Mouse (Mus musculus): ENCODE results near the gene Adck1. TPM values are rescaled to one million over a fixed set of nuclear protein-coding genes. Genes with fewer than 3 reads are reported as not detected.
"Not testable (repeated sequence)": the region's sequence is repeated elsewhere in the genome, so short reads cannot be mapped to it uniquely, and the experiment has no call there.

Gene Adck1
- polyA plus RNA-seq, 1 experiment: 9.9 TPM

DNA sequence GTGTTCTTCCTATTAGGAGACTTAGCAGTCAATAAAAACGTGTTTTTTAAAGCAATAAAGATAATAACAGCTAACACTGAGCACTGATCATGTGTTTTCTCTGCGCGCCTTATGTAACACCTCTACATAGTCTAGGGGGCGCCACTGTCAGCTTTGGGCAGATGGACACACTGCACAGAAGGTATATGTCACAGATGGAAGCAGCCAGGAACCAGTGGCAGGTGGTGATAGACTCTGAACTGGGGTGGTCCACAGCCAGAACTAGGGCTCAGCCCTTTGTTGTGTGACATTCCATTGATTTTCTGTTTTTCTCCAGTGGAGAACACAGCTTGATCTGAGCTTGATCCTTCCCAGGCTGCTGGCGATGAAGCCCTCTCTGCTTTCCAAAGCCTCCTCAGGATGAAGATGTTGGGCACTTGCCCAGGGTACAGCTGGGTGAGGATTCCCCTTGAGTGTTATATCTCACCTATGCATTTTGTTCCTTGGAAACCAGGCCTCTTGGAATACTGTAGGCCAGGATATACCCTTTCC, 107.6 kb downstream of the Adck1 start:
- peaks cover 4% of the 10 kb centered on the region for H3K4me1 ChIP-seq (ENCODE audit: control insufficient read depth, insufficient read depth, low read length)
- TF ChIP-seq POLR2A (IDR thresholded peaks at IDR 0.05; ENCODE audit: borderline replicate concordance, low read depth, low read length) (no peak), CTCF (IDR thresholded peaks at IDR 0.05; ENCODE audit: low read depth, low read length) (no peak)
- no peak overlapping the region for H3K4me3 ChIP-seq (ENCODE audit: insufficient read depth, low read length)
- H3K27ac ChIP-seq (ENCODE audit: insufficient read depth, low read depth, low read length): no peak overlapping the region

- H3K27ac ChIP-seq (ENCODE audit: insufficient read depth, low read depth, low read length): no peak overlapping the region
- no peak overlapping the region for H3K4me3 ChIP-seq (ENCODE audit: insufficient read depth, low read length)
- TF ChIP-seq CTCF (IDR thresholded peaks at IDR 0.05; ENCODE audit: low read depth, low read length) (no peak), POLR2A (IDR thresholded peaks at IDR 0.05; ENCODE audit: borderline replicate concordance, low read depth, low read length) (no peak)
- peaks cover 4% of the 10 kb centered on the region for H3K4me1 ChIP-seq (ENCODE audit: control insufficient read depth, insufficient read depth, low read length)
Observed at GRCm38 (mm10) chr12:88468691-88469090, 108.3 kb downstream of the Adck1 start.

- not testable (repeated sequence) for H3K27ac ChIP-seq (ENCODE audit: insufficient read depth, low read depth, low read length); H3K4me1 ChIP-seq (ENCODE audit: control insufficient read depth, insufficient read depth, low read length)
- H3K4me3 ChIP-seq (ENCODE audit: insufficient read depth, low read length): peak overlapping the region; percentile 50
Observed at GRCm38 (mm10) chr12:88471884-88472283, 111.5 kb downstream of the Adck1 start.

GRCm38 (mm10) chr12:88472832-88473231, 112.5 kb downstream of the Adck1 start:
- no peak overlapping the region for H3K27ac ChIP-seq (ENCODE audit: insufficient read depth, low read depth, low read length)
- H3K4me1 ChIP-seq (ENCODE audit: control insufficient read depth, insufficient read depth, low read length): peaks cover 4% of the 10 kb centered on the region
- no peak overlapping the region for H3K4me3 ChIP-seq (ENCODE audit: insufficient read depth, low read length)
- TF ChIP-seq POLR2A (IDR thresholded peaks at IDR 0.05; ENCODE audit: borderline replicate concordance, low read depth, low read length) (no peak), CTCF (IDR thresholded peaks at IDR 0.05; ENCODE audit: low read depth, low read length) (no peak)

- no peak overlapping the region for H3K4me3 ChIP-seq (ENCODE audit: insufficient read depth, low read length)
- no peak overlapping the region for H3K27ac ChIP-seq (ENCODE audit: insufficient read depth, low read depth, low read length)
- peaks cover 4% of the 10 kb centered on the region for H3K4me1 ChIP-seq (ENCODE audit: control insufficient read depth, insufficient read depth, low read length)
- TF ChIP-seq POLR2A (IDR thresholded peaks at IDR 0.05; ENCODE audit: borderline replicate concordance, low read depth, low read length) (no peak), CTCF (IDR thresholded peaks at IDR 0.05; ENCODE audit: low read depth, low read length) (no peak)
Observed at GRCm38 (mm10) chr12:88473796-88474195, 113.4 kb downstream of the Adck1 start.

DNA sequence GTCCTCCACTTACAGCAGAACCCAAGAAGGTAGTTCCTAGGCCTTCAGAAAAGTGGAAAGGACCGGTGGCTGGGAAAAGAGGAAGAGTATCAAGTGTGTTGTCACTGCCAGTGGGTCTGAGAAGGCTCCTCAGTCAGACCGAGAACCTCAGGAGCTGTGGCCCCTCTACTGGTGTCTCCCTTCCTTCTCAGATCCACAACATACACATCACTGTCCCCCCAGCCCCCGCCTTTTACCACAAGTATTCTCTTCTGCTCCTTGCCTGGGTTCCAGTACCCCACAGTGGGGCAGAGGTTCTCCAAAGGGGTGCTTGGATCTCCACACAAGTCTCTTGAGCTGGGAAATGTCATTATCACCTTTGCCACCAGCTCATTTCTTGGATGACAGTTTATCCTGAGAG, 115.5 kb downstream of the Adck1 start:
- Histone ChIP-seq H3K27ac (ENCODE audit: insufficient read depth, low read depth, low read length) (no peak overlapping the region), H3K4me3 (ENCODE audit: insufficient read depth, low read length) (no peak overlapping the region), H3K4me1 (ENCODE audit: control insufficient read depth, insufficient read depth, low read length) (peaks cover 4% of the 10 kb centered on the region)
- TF ChIP-seq POLR2A (IDR thresholded peaks at IDR 0.05; ENCODE audit: borderline replicate concordance, low read depth, low read length) (no peak), CTCF (IDR thresholded peaks at IDR 0.05; ENCODE audit: low read depth, low read length) (no peak)

DNA sequence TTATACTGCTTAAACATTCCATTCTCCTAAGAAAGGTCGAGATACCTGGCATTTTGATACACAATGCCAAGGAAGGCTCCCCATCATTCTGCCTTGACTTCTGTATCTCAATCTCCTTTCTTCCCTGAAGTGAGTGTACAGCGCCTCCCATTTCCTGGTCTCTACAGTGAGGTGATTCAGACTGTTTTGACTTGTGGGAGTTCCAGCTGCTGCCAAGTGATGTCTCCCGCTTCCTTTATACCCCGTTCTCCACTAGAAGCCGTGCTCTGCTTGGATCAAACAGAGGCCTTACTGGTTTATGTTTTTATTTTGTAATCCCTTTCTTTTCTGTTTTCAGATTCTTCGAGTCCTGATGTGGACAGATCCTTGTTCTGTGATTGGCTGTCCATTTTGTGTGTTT, 116.3 kb downstream of the Adck1 start:
- H3K4me3 ChIP-seq (ENCODE audit: insufficient read depth, low read length): no peak overlapping the region
- no peak overlapping the region for H3K27ac ChIP-seq (ENCODE audit: insufficient read depth, low read depth, low read length)
- TF ChIP-seq POLR2A (IDR thresholded peaks at IDR 0.05; ENCODE audit: borderline replicate concordance, low read depth, low read length) (no peak), CTCF (IDR thresholded peaks at IDR 0.05; ENCODE audit: low read depth, low read length) (no peak)
- H3K4me1 ChIP-seq (ENCODE audit: control insufficient read depth, insufficient read depth, low read length): peaks cover 4% of the 10 kb centered on the region

- Histone ChIP-seq H3K4me1 (ENCODE audit: control insufficient read depth, insufficient read depth, low read length) (no peaks in the 10 kb centered on the region), H3K27ac (ENCODE audit: insufficient read depth, low read depth, low read length) (no peak overlapping the region), H3K4me3 (ENCODE audit: insufficient read depth, low read length) (no peak overlapping the region)
- no peak for TF ChIP-seq POLR2A (IDR thresholded peaks at IDR 0.05; ENCODE audit: borderline replicate concordance, low read depth, low read length)
- TF ChIP-seq CTCF (IDR thresholded peaks at IDR 0.05; ENCODE audit: low read depth, low read length): no peak
Observed at GRCm38 (mm10) chr12:88481657-88482056, 121.3 kb downstream of the Adck1 start.

DNA sequence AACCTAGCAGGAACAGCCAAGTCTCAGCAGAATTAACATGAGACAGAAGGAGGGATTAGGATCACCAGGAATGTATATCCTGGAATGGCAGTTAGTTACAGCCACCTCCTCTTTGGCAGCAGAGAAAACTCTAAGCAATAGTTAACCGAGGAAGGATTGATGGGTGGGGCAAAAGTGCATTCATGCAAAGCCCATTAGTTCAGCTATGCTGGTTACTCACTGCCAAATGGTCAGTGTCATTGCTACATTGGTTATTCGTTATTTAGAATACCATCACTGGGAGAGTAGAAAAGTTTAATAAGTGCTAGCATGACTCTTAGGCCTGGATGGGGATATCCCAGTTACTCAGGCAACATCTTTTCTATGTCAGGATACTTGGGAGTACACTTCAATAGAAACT, 130.5 kb downstream of the Adck1 start:
- Histone ChIP-seq H3K27ac (ENCODE audit: insufficient read depth, low read depth, low read length) (no peak overlapping the region), H3K4me3 (ENCODE audit: insufficient read depth, low read length) (no peak overlapping the region), H3K4me1 (ENCODE audit: control insufficient read depth, insufficient read depth, low read length) (no peaks in the 10 kb centered on the region)
- TF ChIP-seq POLR2A (IDR thresholded peaks at IDR 0.05; ENCODE audit: borderline replicate concordance, low read depth, low read length): no peak
- no peak for TF ChIP-seq CTCF (IDR thresholded peaks at IDR 0.05; ENCODE audit: low read depth, low read length)

Other genes with a start within 250 kb of the Adck1 start
- not detected in 2 replicates for gene Gm10436, start 178.4 kb upstream of the Adck1 start, polyA plus RNA-seq (2012; ENCODE audit: insufficient read depth, insufficient read length, missing spikeins)
- not detected in 2 replicates for gene Gm8332, start 110.5 kb upstream of the Adck1 start, polyA plus RNA-seq (2012; ENCODE audit: insufficient read depth, insufficient read length, missing spikeins)
- gene Gm5662, start 86.1 kb upstream of the Adck1 start, polyA plus RNA-seq (2012; ENCODE audit: insufficient read depth, insufficient read length, missing spikeins): not detected in 2 replicates
- not detected in 2 replicates for gene Gm5039, start 36.5 kb upstream of the Adck1 start, polyA plus RNA-seq (2012; ENCODE audit: insufficient read depth, insufficient read length, missing spikeins)

Data from bone marrow macrophage, adult 2 months (primary cell).